Mouse (Mus musculus) left cerebral cortex, adult 6 months (tissue): Measurements from ENCODE around the gene Anapc4. TPM values are rescaled to one million over a fixed set of nuclear protein-coding genes. Genes with fewer than 3 reads are reported as not detected.

Source experiments
- long read RNA-seq, 2 experiments: library from polyadenylated mRNA; unstranded; transcript quantifications; one replicate each; pipeline ENCODE4 v2.0.0; 2019 to 2020
- polyA plus RNA-seq: library from polyadenylated mRNA; unstranded; fragments of <200 nt; fragmentation: Nextera tagmentation; gene quantifications from 2 replicates; pipeline ENCODE4 v1.2.3, GENCODE M21; 2021

The Anapc4 gene
- polyA plus RNA-seq, result 31.1 and 34.6 TPM in 2 replicates
- long read RNA-seq, experiment 1, transcript Anapc4-201 (28 exons, 3,854 nt), result major isoform, 276 of 309 reads
- long read RNA-seq, experiment 1, partial matches to known transcripts, result 15 of 309 reads
- long read RNA-seq, experiment 1, other reads (novel, unspliced or antisense), result 18 of 309 reads
- long read RNA-seq, experiment 2, transcript Anapc4-201 (28 exons, 3,854 nt), result major isoform, 30 of 53 reads
- long read RNA-seq, experiment 2, partial matches to known transcripts, result 19 of 53 reads
- long read RNA-seq, experiment 2, other reads (novel, unspliced or antisense), result 4 of 53 reads

DNA sequence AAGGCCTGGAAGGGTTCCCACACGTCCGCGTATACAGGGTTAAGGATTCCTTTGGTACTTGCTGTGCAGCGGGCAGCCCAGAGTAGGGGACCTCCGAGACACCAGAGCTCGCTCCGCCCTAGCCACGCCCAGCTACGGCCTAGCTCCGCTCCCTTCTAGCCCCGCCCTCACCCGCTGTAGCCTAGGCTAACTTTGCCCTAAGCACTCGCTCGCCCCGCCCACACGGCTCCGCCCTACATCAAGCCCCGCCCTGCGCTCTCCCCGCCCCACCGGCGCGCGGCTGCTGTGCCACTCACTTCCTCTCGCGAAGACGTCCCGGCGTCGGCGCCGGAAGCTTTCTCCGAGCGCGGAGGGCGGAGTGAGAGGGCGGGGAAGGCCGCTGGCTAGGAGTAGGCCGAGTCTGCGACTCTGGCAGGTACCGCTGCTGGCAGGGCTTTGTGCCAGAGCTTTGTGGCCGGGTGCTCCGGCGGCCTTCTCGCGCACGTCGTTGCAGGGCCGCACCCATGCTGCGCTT is at the start of gene Anapc4:
Gene Anapc4, plus strand, starts transcription at position 252 of the 514 bp plus-strand sequence.

Other genes with a start within 250 kb of the Anapc4 start
- 3.1 and 5.2 TPM in 2 replicates for gene Sepsecs, start 164.3 kb upstream of the Anapc4 start, polyA plus RNA-seq
- gene Pi4k2b, start 92.4 kb upstream of the Anapc4 start, polyA plus RNA-seq, result 1.0 and 1.5 TPM in 2 replicates
- gene Zcchc4, start 58.6 kb upstream of the Anapc4 start, polyA plus RNA-seq, result 5.8 and 6.8 TPM in 2 replicates
- gene Slc34a2, start 204.1 kb downstream of the Anapc4 start, polyA plus RNA-seq, result 0.03 and 0.09 TPM in 2 replicates